Mouse (Mus musculus) myocyte (in vitro differentiated cells): ENCODE measurements around the gene Hs1bp3. TPM values are rescaled to one million over a fixed set of nuclear protein-coding genes. Genes with fewer than 3 reads are reported as not detected.

ENCODE experiments used
- H3K27me3 ChIP-seq: one replicate; pipeline ENCODE4 v1.6.1; 2011; ENCODE audit not compliant: control insufficient read depth, insufficient read depth, insufficient read length
- H3K36me3 ChIP-seq: one replicate; pipeline ENCODE4 v1.6.1; 2011; ENCODE audit not compliant: control insufficient read depth, insufficient read depth
- H3K4me2 ChIP-seq: one replicate; pipeline ENCODE4 v1.6.1; 2011; ENCODE audit warnings: low read depth, control low read depth
- H3K4me3 ChIP-seq: one replicate; pipeline ENCODE4 v1.5.1; 2011; ENCODE audit warnings: mild to moderate bottlenecking, control low read depth, moderate library complexity
- H3K79me2 ChIP-seq: one replicate; pipeline ENCODE4 v1.6.1; 2011; ENCODE audit not compliant: control insufficient read depth, insufficient read depth
- H3ac ChIP-seq: one replicate; pipeline ENCODE4 v1.6.1; 2011; ENCODE audit not compliant: control insufficient read depth, insufficient read length
- CEBPB ChIP-seq: IDR thresholded peaks from 2 replicates; pipeline ENCODE4 v1.6.1; 2011; ENCODE audit warnings: mild to moderate bottlenecking, moderate library complexity; ENCODE audit not compliant: poor library complexity, insufficient read depth, severe bottlenecking
- E2F4 ChIP-seq: IDR thresholded peaks from one replicate; pipeline ENCODE4 v1.6.1; 2011; ENCODE audit warnings: mild to moderate bottlenecking, control low read depth, moderate library complexity; ENCODE audit not compliant: insufficient read depth
- MAX ChIP-seq: IDR thresholded peaks from one replicate; pipeline ENCODE4 v1.6.1; 2011; ENCODE audit warnings: low read depth, mild to moderate bottlenecking, control low read depth
- MYOD1 ChIP-seq, 3 experiments: IDR thresholded peaks; one replicate each; pipeline ENCODE4 v1.6.1; 2011; ENCODE audit warnings: control low read depth in 2 of 3, low read depth in 2 of 3, mild to moderate bottlenecking in 2 of 3, moderate library complexity in 1 of 3; ENCODE audit not compliant: insufficient read length in 2 of 3, control insufficient read depth in 1 of 3
- MYOG ChIP-seq, 3 experiments: IDR thresholded peaks; one replicate each; pipeline ENCODE4 v1.6.1; 2011; ENCODE audit warnings: control low read depth in 2 of 3, low read depth in 2 of 3, mild to moderate bottlenecking in 2 of 3; ENCODE audit not compliant: insufficient read length in 2 of 3, control insufficient read depth in 1 of 3, insufficient read depth in 1 of 3
- POLR2A ChIP-seq: IDR thresholded peaks from one replicate; pipeline ENCODE4 v1.6.1; 2011; ENCODE audit warnings: low read depth, mild to moderate bottlenecking, control low read depth, moderate library complexity; ENCODE audit not compliant: insufficient read length
- POLR2AphosphoS2 ChIP-seq: IDR thresholded peaks from one replicate; pipeline ENCODE4 v1.6.1; 2011; ENCODE audit warnings: low read depth, control low read depth; ENCODE audit not compliant: insufficient read length
- REST ChIP-seq: IDR thresholded peaks from one replicate; pipeline ENCODE4 v1.6.1; 2011; ENCODE audit warnings: mild to moderate bottlenecking, control low read depth, moderate library complexity; ENCODE audit not compliant: insufficient read depth, insufficient read length
- SRF ChIP-seq: IDR thresholded peaks from one replicate; pipeline ENCODE4 v1.6.1; 2011; ENCODE audit warnings: low read depth; ENCODE audit not compliant: control insufficient read depth, insufficient read length
- TCF12 ChIP-seq: IDR thresholded peaks from one replicate; pipeline ENCODE4 v1.6.1; 2011; ENCODE audit warnings: mild to moderate bottlenecking, control low read depth; ENCODE audit not compliant: poor library complexity, insufficient read depth, severe bottlenecking
- TCF3 ChIP-seq: IDR thresholded peaks from one replicate; pipeline ENCODE4 v1.6.1; 2011; ENCODE audit warnings: low read depth, control low read depth; ENCODE audit not compliant: insufficient read length
- USF1 ChIP-seq: IDR thresholded peaks from one replicate; pipeline ENCODE4 v1.6.1; 2011; ENCODE audit warnings: low read depth, mild to moderate bottlenecking, control low read depth, moderate library complexity
- polyA plus RNA-seq: library from polyadenylated mRNA; unstranded; fragments of >200 nt; fragmentation: generic; extraction: Trizol; gene quantifications from one replicate; pipeline ENCODE4 v1.2.1, GENCODE M21; 2012; ENCODE audit warnings: missing spikeins

Hs1bp3 gene
- polyA plus RNA-seq, 1 experiment, result 24.6 TPM

- H3K27me3 ChIP-seq, result no peaks in the 10 kb centered on the region
- no peaks in the 10 kb centered on the region for H3K36me3 ChIP-seq
- TF ChIP-seq MAX, result no peak
- TF ChIP-seq POLR2AphosphoS2, result no peak
- no peak for TF ChIP-seq MYOG (IDR thresholded peaks at IDR 0.05; ENCODE audit: control insufficient read depth in 1 of 3, insufficient read depth in 1 of 3, insufficient read length in 2 of 3, low read depth in 2 of 3)
- no peak for TF ChIP-seq CEBPB
- no peak for TF ChIP-seq TCF12
- no peak for TF ChIP-seq SRF
- H3K79me2 ChIP-seq, result no peaks in the 10 kb centered on the region
- no peak overlapping the region for H3K4me2 ChIP-seq
- no peak overlapping the region for H3K4me3 ChIP-seq
- H3ac ChIP-seq, result no peak overlapping the region
These were observed 24.1 kb upstream of the Hs1bp3 start for GRCm38 (mm10) chr12:8289099-8289498.

GRCm38 (mm10) chr12:8289499-8289898, 23.7 kb upstream of the Hs1bp3 start:
- H3K79me2 ChIP-seq, result no peaks in the 10 kb centered on the region
- no peaks in the 10 kb centered on the region for H3K27me3 ChIP-seq
- TF ChIP-seq MYOD1 (IDR thresholded peaks at IDR 0.05; ENCODE audit: control insufficient read depth in 1 of 3, insufficient read length in 2 of 3, low read depth in 2 of 3), result no peak
- no peak for TF ChIP-seq TCF12
- no peak for TF ChIP-seq POLR2A
- TF ChIP-seq E2F4, result no peak
- TF ChIP-seq MYOG (IDR thresholded peaks at IDR 0.05; ENCODE audit: control insufficient read depth in 1 of 3, insufficient read depth in 1 of 3, insufficient read length in 2 of 3, low read depth in 2 of 3), result no peak
- no peak for TF ChIP-seq USF1
- TF ChIP-seq POLR2AphosphoS2, result no peak
- no peak for TF ChIP-seq CEBPB
- TF ChIP-seq MAX, result no peak
- no peak for TF ChIP-seq SRF
- no peak for TF ChIP-seq REST
- no peak for TF ChIP-seq TCF3
- H3K4me2 ChIP-seq, result no peak overlapping the region
- H3K4me3 ChIP-seq, result no peak overlapping the region
- no peak overlapping the region for H3ac ChIP-seq
- H3K36me3 ChIP-seq, result no peaks in the 10 kb centered on the region

GRCm38 (mm10) chr12:8291157-8291853, 21.9 kb upstream of the Hs1bp3 start:
- no peak for TF ChIP-seq REST
- TF ChIP-seq POLR2AphosphoS2, result no peak
- no peak for TF ChIP-seq TCF3
- TF ChIP-seq SRF, result no peak
- no peak for TF ChIP-seq MYOD1 (IDR thresholded peaks at IDR 0.05; ENCODE audit: control insufficient read depth in 1 of 3, insufficient read length in 2 of 3, low read depth in 2 of 3)
- no peak for TF ChIP-seq MYOG (IDR thresholded peaks at IDR 0.05; ENCODE audit: control insufficient read depth in 1 of 3, insufficient read depth in 1 of 3, insufficient read length in 2 of 3, low read depth in 2 of 3)
- TF ChIP-seq TCF12, result no peak
- no peak for TF ChIP-seq POLR2A
- TF ChIP-seq CEBPB, result no peak
- no peak for TF ChIP-seq E2F4
- no peaks in the 10 kb centered on the region for H3K79me2 ChIP-seq
- no peak overlapping the region for H3ac ChIP-seq
- H3K27me3 ChIP-seq, result no peaks in the 10 kb centered on the region
- no peaks in the 10 kb centered on the region for H3K36me3 ChIP-seq
- no peak overlapping the region for H3K4me2 ChIP-seq
- H3K4me3 ChIP-seq, result no peak overlapping the region

- Histone ChIP-seq H3ac (no peak overlapping the region), H3K27me3 (no peaks in the 10 kb centered on the region), H3K36me3 (no peaks in the 10 kb centered on the region), H3K79me2 (no peaks in the 10 kb centered on the region), H3K4me3 (no peak overlapping the region), H3K4me2 (peak overlapping the region; percentile 75)
- TF ChIP-seq USF1 (no peak), TCF12 (peak; percentile 40), POLR2A (peak; percentile 49), TCF3 (no peak), REST (no peak), MAX (no peak), SRF (peak; percentile 4), MYOD1 (IDR thresholded peaks at IDR 0.05; ENCODE audit: control insufficient read depth in 1 of 3, insufficient read length in 2 of 3, low read depth in 2 of 3) (peak in 2 of 3 experiments; percentile 71 to 73), CEBPB (no peak), E2F4 (no peak), POLR2AphosphoS2 (no peak), MYOG (IDR thresholded peaks at IDR 0.05; ENCODE audit: control insufficient read depth in 1 of 3, insufficient read depth in 1 of 3, insufficient read length in 2 of 3, low read depth in 2 of 3) (peak in 1 of 3 experiments; percentile 70)
These were observed 17.8 kb upstream of the Hs1bp3 start for GRCm38 (mm10) chr12:8295307-8295913.

- H3K27me3 ChIP-seq, result no peaks in the 10 kb centered on the region
- no peaks in the 10 kb centered on the region for H3K36me3 ChIP-seq
- TF ChIP-seq USF1 (no peak), TCF12 (no peak), CEBPB (peak; percentile 75), POLR2AphosphoS2 (no peak)
- peak overlapping the region; percentile 75 for H3K4me2 ChIP-seq
- no peak overlapping the region for H3ac ChIP-seq
- no peaks in the 10 kb centered on the region for H3K79me2 ChIP-seq
- H3K4me3 ChIP-seq, result no peak overlapping the region
These were observed 17.1 kb upstream of the Hs1bp3 start for GRCm38 (mm10) chr12:8296154-8296553.
